ENCODE assay signal across 9 mouse cellular contexts in the genomic region with DNA sequence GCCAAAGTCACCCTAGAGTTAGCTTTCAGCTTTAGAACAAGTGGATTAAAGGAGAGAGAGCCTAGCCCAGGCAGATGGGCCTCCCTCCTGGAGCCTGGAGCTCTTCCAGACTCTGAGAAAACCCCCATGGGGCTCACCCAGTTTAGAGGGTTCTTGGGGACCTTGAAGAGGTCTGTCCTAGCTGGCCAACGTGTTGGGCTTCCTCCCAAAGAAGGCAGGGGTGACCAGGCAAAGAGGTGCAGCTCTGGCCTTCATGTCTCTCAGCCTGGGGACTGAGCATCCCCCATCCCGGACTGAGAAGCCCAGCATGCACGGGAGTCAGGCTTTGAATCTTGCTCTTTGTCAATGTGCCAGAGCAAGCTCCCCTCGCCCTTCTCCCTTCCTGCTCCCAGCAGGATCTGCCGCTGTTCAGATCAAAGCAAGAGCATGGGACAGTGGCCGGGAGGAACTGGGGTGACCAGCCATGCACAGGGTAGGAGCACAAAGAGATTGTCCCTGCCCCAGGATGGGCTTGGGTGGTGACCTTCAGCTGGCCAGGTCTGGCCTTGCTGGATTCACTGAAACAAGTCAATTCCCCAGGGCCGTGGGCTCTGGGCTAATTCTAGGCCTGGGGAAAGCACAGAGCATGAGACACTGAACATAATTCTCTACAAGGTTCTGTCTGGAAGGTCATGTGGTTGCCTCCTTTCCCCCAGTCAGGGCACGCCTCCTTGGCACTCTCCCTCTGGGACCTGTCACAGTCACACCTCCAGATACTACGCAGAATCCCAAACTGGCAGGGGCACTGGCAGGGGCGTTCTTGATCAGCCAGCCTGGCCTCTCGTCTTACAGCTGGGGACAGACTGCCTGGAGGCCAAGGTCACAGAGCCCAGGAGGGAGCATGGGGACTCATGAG. TPM values are rescaled to one million over a fixed set of nuclear protein-coding genes. Genes with fewer than 3 reads are reported as not detected.
DNase-seq lines count a peak whose midpoint lies in the region; ATAC-seq lines count a peak whose summit lies in the region.
"Had no signal": no experiment of that assay in that cellular context is flagged by ENCODE, and none has a peak within 500 bp of the region (broad histone marks: within the 10 kb centered on the region; RNA-seq: fewer than 3 reads in every experiment).

No protein-coding gene starts in this region.

- H3K4me2 ChIP-seq in embryonic facial prominence, embryonic 14.5 days (ENCODE audit: low read depth, low read length) = no peak overlapping the region

- no peaks in the 10 kb centered on the region for H3K9me3 ChIP-seq in embryonic facial prominence, embryonic 14.5 days (ENCODE audit: control insufficient read depth, low read length)
- H3K9me3 ChIP-seq in embryonic facial prominence, embryonic 10.5 days = no peaks in the 10 kb centered on the region

- H3K27me3 ChIP-seq in embryonic facial prominence, embryonic 14.5 days (replicated peaks; ENCODE audit: control insufficient read depth, insufficient read depth, low read length) = no peaks in the 10 kb centered on the region
- H3K27me3 ChIP-seq in embryonic facial prominence, embryonic 10.5 days (replicated peaks; ENCODE audit: low read depth, poor library complexity, severe bottlenecking) = peaks cover 39% of the 10 kb centered on the region

- 45% methylated on average over 11 of the region's 11 CpGs for WGBS in embryonic facial prominence, embryonic 14.5 days
- 47% methylated on average over 11 of the region's 11 CpGs for WGBS in embryonic facial prominence, embryonic 10.5 days

- H3K9ac ChIP-seq in embryonic facial prominence, embryonic 14.5 days (ENCODE audit: low read depth, low read length) = no peak overlapping the region

- no peaks in the 10 kb centered on the region for H3K36me3 ChIP-seq in embryonic facial prominence, embryonic 14.5 days (ENCODE audit: control insufficient read depth, insufficient read depth, low read length)
- no peaks in the 10 kb centered on the region for H3K36me3 ChIP-seq in embryonic facial prominence, embryonic 10.5 days (replicated peaks)

- H3K27ac ChIP-seq in embryonic facial prominence, embryonic 14.5 days (replicated peaks; ENCODE audit: low read depth, low read length) = no peak overlapping the region
- no peak overlapping the region for H3K27ac ChIP-seq in embryonic facial prominence, embryonic 10.5 days (replicated peaks)

- no peak overlapping the region for H3K4me3 ChIP-seq in embryonic facial prominence, embryonic 14.5 days (ENCODE audit: low read depth, low read length)
- H3K4me3 ChIP-seq in embryonic facial prominence, embryonic 10.5 days = no peak overlapping the region

- intact Hi-C loops in heart, postnatal 36 days (cut with DNase I) = loop anchor here (1.0 kb wide), 1 partner anchor 10 kb away; a partner anchor contains a TSS

- 0 out of 2 replicates have a peak, but pooled peaks have one; percentile 33 for ATAC-seq in embryonic facial prominence, embryonic 14.5 days (ENCODE audit: low read depth)

- no peaks in the 10 kb centered on the region for H3K4me1 ChIP-seq in embryonic facial prominence, embryonic 14.5 days (ENCODE audit: control insufficient read depth, insufficient read depth, low read length)
- H3K4me1 ChIP-seq in embryonic facial prominence, embryonic 10.5 days = peaks cover 8% of the 10 kb centered on the region; the same call in 1 of the 2 replicates

- DNase-seq in embryonic facial prominence, embryonic 14.5 days (ENCODE audit: low spot score) = no peak
- DNase-seq in embryonic facial prominence, embryonic 10.5 days (ENCODE audit: low spot score) = no peak
- peak; percentile 20 for DNase-seq in urinary bladder, postnatal 25 days (ENCODE audit: low spot score)
- DNase-seq in urinary bladder, postnatal 4 days (ENCODE audit: low spot score in 2 of 2) = no peak
- peak; percentile 57 to 69 for DNase-seq in heart, postnatal 36 days
- DNase-seq in embryo, embryonic 10.5 days (ENCODE audit: low spot score) = no peak
- no peak for DNase-seq in frontal cortex, postnatal 14 days (ENCODE audit: low spot score in 2 of 2)
- DNase-seq in spleen, postnatal 4 days (ENCODE audit: low spot score in 2 of 2) = no peak
- DNase-seq: left cerebral cortex, postnatal 4 days had no signal

RNA-seq across cellular contexts. Expression of a gene that starts 10.3 kb away (rescaled TPM):
- polyA plus RNA-seq in embryonic facial prominence, embryonic 14.5 days (2014; fragmentation: Nextera tagmentation; extraction: Ambion mirVana) = 3.5 and 6.0 TPM in 2 replicates
- polyA plus RNA-seq in embryonic facial prominence, embryonic 10.5 days (2016; fragmentation: Nextera tagmentation; extraction: Ambion mirVana) = 0.29 and 0.75 TPM in 2 replicates
- 10 to 100 TPM; 39.3 to 53.4 TPM for total RNA-seq in heart, postnatal 36 days (2021)

Comparison
In these comparisons a context has a peak if more than half of its experiments do, and no peak if none do; other contexts are left out.
1. DNase-seq: peak in urinary bladder, postnatal 25 days (single experiment) and heart, postnatal 36 days (2 of 2); none in embryonic facial prominence, embryonic 14.5 days (single experiment), embryonic facial prominence, embryonic 10.5 days (single experiment), urinary bladder, postnatal 4 days (0 of 2), embryo, embryonic 10.5 days (single experiment), frontal cortex, postnatal 14 days (0 of 2) and spleen, postnatal 4 days (0 of 2).